Mouse (Mus musculus): ENCODE measurements around the gene Them7. TPM values are rescaled to one million over a fixed set of nuclear protein-coding genes. Genes with fewer than 3 reads are reported as not detected.

Gene Them7
- polyA plus RNA-seq, 1 experiment from 2014 or later, result 1.1 TPM

GRCm38 (mm10) chr2:105235380-105236115, 11.4 kb downstream of the Them7 start:
- Histone ChIP-seq H3K4me3 (no peak overlapping the region), H3K36me3 (no peaks in the 10 kb centered on the region), H3K4me1 (replicated peaks) (peaks cover 20% of the 10 kb centered on the region), H3K4me2 (no peak overlapping the region), H3K27me3 (replicated peaks) (peaks cover 10% of the 10 kb centered on the region; the same call in 1 of the 2 replicates), H3K9ac (no peak overlapping the region), H3K9me3 (replicated peaks) (no peaks in the 10 kb centered on the region), H3K27ac (ENCODE audit: poor library complexity, severe bottlenecking) (no peak overlapping the region)
- WGBS, result 47% methylated on average over 12 of the region's 12 CpGs
- ATAC-seq (ENCODE audit: insufficient number of reproducible peaks, low FRiP score), result no peak

GRCm38 (mm10) chr2:105237424-105237823, 13.3 kb downstream of the Them7 start:
- no peak overlapping the region for H3K27ac ChIP-seq (ENCODE audit: poor library complexity, severe bottlenecking)
- peaks cover 20% of the 10 kb centered on the region for H3K4me1 ChIP-seq (replicated peaks)
- H3K4me2 ChIP-seq, result no peak overlapping the region
- H3K4me3 ChIP-seq, result no peak overlapping the region
- no peak for ATAC-seq (ENCODE audit: insufficient number of reproducible peaks, low FRiP score)
- H3K9me3 ChIP-seq (replicated peaks), result no peaks in the 10 kb centered on the region
- no peaks in the 10 kb centered on the region for H3K36me3 ChIP-seq
- 0 out of 2 replicates have a peak, but pooled peaks cover 2% of the 10 kb centered on the region for H3K27me3 ChIP-seq (replicated peaks)
- 38% methylated on average over 7 of the region's 7 CpGs for WGBS
- no peak overlapping the region for H3K9ac ChIP-seq

GRCm38 (mm10) chr2:105237841-105238240, 13.7 kb downstream of the Them7 start:
- Histone ChIP-seq H3K9me3 (replicated peaks) (no peaks in the 10 kb centered on the region), H3K4me1 (replicated peaks) (peaks cover 20% of the 10 kb centered on the region), H3K9ac (no peak overlapping the region), H3K36me3 (no peaks in the 10 kb centered on the region), H3K27ac (ENCODE audit: poor library complexity, severe bottlenecking) (no peak overlapping the region), H3K4me2 (no peak overlapping the region), H3K27me3 (replicated peaks) (0 out of 2 replicates have a peak, but pooled peaks cover 2% of the 10 kb centered on the region), H3K4me3 (no peak overlapping the region)
- no peak for ATAC-seq (ENCODE audit: insufficient number of reproducible peaks, low FRiP score)
- WGBS, result 74% methylated on average over 2 of the region's 2 CpGs

- no peak overlapping the region for H3K27ac ChIP-seq (ENCODE audit: poor library complexity, severe bottlenecking)
- H3K36me3 ChIP-seq, result no peaks in the 10 kb centered on the region
- H3K27me3 ChIP-seq (replicated peaks), result 0 out of 2 replicates have a peak, but pooled peaks cover 2% of the 10 kb centered on the region
- no peak overlapping the region for H3K9ac ChIP-seq
- ATAC-seq (ENCODE audit: insufficient number of reproducible peaks, low FRiP score), result no peak
- 17% methylated on average over 3 of the region's 3 CpGs for WGBS
- peaks cover 20% of the 10 kb centered on the region for H3K4me1 ChIP-seq (replicated peaks)
- H3K9me3 ChIP-seq (replicated peaks), result no peaks in the 10 kb centered on the region
- no peak overlapping the region for H3K4me2 ChIP-seq
- H3K4me3 ChIP-seq, result no peak overlapping the region
These were observed 14.7 kb downstream of the Them7 start for GRCm38 (mm10) chr2:105238775-105239174.

- WGBS, result 52% methylated on average over 1 of the region's 1 CpGs
These were observed 16.5 kb downstream of the Them7 start for GRCm38 (mm10) chr2:105240631-105241030.

DNA sequence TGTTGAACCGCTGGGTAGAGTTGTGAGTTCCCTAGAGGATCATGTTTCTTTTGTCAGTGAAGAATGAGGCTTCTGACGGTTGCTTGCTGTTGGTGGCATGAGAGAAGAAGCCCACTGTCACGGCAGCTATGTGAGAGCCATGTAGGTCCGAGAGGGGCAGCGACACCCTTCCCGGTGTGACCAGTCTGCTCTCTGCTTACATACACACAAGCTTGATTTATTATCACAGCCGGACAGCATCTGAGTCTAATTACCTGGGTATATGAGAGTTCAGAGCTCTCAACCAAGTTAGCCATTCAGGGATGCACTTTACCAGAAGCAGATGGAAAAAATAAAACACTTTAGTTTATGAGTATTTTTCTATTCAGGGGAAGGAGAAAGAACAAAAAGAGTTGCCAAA, 18.8 kb downstream of the Them7 start:
- Histone ChIP-seq H3K9me3 (replicated peaks) (no peaks in the 10 kb centered on the region), H3K4me2 (no peak overlapping the region), H3K9ac (no peak overlapping the region), H3K4me3 (no peak overlapping the region), H3K36me3 (no peaks in the 10 kb centered on the region), H3K27ac (ENCODE audit: poor library complexity, severe bottlenecking) (no peak overlapping the region), H3K27me3 (replicated peaks) (no peaks in the 10 kb centered on the region), H3K4me1 (replicated peaks) (no peaks in the 10 kb centered on the region)
- 76% methylated on average over 7 of the region's 7 CpGs for WGBS
- ATAC-seq (ENCODE audit: insufficient number of reproducible peaks, low FRiP score), result no peak

More at GRCm38 (mm10) chr2:105240631-105241030, 16.5 kb downstream of the Them7 start:
- Histone ChIP-seq H3K9ac (no peak overlapping the region), H3K36me3 (no peaks in the 10 kb centered on the region), H3K4me2 (no peak overlapping the region), H3K9me3 (replicated peaks) (no peaks in the 10 kb centered on the region), H3K4me3 (no peak overlapping the region), H3K27me3 (replicated peaks) (0 out of 2 replicates have a peak, but pooled peaks cover 2% of the 10 kb centered on the region), H3K27ac (ENCODE audit: poor library complexity, severe bottlenecking) (no peak overlapping the region), H3K4me1 (replicated peaks) (peaks cover 13% of the 10 kb centered on the region)
- no peak for ATAC-seq (ENCODE audit: insufficient number of reproducible peaks, low FRiP score)

DNA sequence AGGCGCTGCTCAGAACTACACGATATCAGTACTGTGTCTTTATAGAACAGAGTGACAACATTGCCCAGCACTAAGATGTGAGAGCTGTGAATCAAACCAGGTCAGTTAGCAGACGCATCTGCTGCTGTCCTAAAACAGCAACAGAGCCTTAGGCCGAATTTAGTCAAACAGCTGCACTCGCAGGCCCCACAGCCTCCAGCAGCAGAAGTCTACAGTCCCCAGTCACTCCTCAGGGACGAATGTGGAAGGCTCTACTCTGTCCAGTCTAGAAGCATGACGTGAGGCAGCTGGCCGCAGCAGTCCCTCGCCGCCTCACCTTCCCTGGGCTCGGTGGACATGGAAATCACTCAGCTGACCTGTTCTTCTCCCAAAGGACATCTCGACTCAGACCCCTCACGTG, 20.6 kb downstream of the Them7 start:
- H3K36me3 ChIP-seq, result no peaks in the 10 kb centered on the region
- WGBS, result 53% methylated on average over 13 of the region's 13 CpGs
- H3K4me1 ChIP-seq (replicated peaks), result no peaks in the 10 kb centered on the region
- no peak overlapping the region for H3K4me3 ChIP-seq
- H3K9ac ChIP-seq, result no peak overlapping the region
- no peak overlapping the region for H3K4me2 ChIP-seq
- no peaks in the 10 kb centered on the region for H3K9me3 ChIP-seq (replicated peaks)
- no peaks in the 10 kb centered on the region for H3K27me3 ChIP-seq (replicated peaks)
- H3K27ac ChIP-seq (ENCODE audit: poor library complexity, severe bottlenecking), result no peak overlapping the region
- ATAC-seq (ENCODE audit: insufficient number of reproducible peaks, low FRiP score), result no peak

GRCm38 (mm10) chr2:105251978-105252377, 27.9 kb downstream of the Them7 start:
- Histone ChIP-seq H3K36me3 (no peaks in the 10 kb centered on the region), H3K4me2 (no peak overlapping the region), H3K9me3 (replicated peaks) (no peaks in the 10 kb centered on the region), H3K4me1 (replicated peaks) (no peaks in the 10 kb centered on the region), H3K27me3 (replicated peaks) (peaks cover 4% of the 10 kb centered on the region; the same call in 1 of the 2 replicates), H3K27ac (ENCODE audit: poor library complexity, severe bottlenecking) (no peak overlapping the region), H3K4me3 (no peak overlapping the region), H3K9ac (no peak overlapping the region)
- no peak for ATAC-seq (ENCODE audit: insufficient number of reproducible peaks, low FRiP score)
- WGBS, result 57% methylated on average over 3 of the region's 3 CpGs

- no peak overlapping the region for H3K4me3 ChIP-seq
- no peaks in the 10 kb centered on the region for H3K9me3 ChIP-seq (replicated peaks)
- ATAC-seq (ENCODE audit: insufficient number of reproducible peaks, low FRiP score), result peak; percentile 87
- no peak overlapping the region for H3K4me2 ChIP-seq
- no peak overlapping the region for H3K9ac ChIP-seq
- 59% methylated on average over 7 of the region's 7 CpGs for WGBS
- H3K36me3 ChIP-seq, result no peaks in the 10 kb centered on the region
- peaks cover 4% of the 10 kb centered on the region; the same call in 1 of the 2 replicates for H3K27me3 ChIP-seq (replicated peaks)
- no peaks in the 10 kb centered on the region for H3K4me1 ChIP-seq (replicated peaks)
- no peak overlapping the region for H3K27ac ChIP-seq (ENCODE audit: poor library complexity, severe bottlenecking)
These were observed 28.7 kb downstream of the Them7 start for GRCm38 (mm10) chr2:105252824-105253223.

- Histone ChIP-seq H3K36me3 (no peaks in the 10 kb centered on the region), H3K4me3 (no peak overlapping the region), H3K9me3 (replicated peaks) (no peaks in the 10 kb centered on the region), H3K27ac (ENCODE audit: poor library complexity, severe bottlenecking) (no peak overlapping the region), H3K4me1 (replicated peaks) (no peaks in the 10 kb centered on the region), H3K4me2 (no peak overlapping the region), H3K27me3 (replicated peaks) (peaks cover 4% of the 10 kb centered on the region; the same call in 1 of the 2 replicates), H3K9ac (no peak overlapping the region)
- 32% methylated on average over 4 of the region's 4 CpGs for WGBS
- ATAC-seq (ENCODE audit: insufficient number of reproducible peaks, low FRiP score), result no peak
These were observed 31.3 kb downstream of the Them7 start for GRCm38 (mm10) chr2:105255457-105255856.

DNA sequence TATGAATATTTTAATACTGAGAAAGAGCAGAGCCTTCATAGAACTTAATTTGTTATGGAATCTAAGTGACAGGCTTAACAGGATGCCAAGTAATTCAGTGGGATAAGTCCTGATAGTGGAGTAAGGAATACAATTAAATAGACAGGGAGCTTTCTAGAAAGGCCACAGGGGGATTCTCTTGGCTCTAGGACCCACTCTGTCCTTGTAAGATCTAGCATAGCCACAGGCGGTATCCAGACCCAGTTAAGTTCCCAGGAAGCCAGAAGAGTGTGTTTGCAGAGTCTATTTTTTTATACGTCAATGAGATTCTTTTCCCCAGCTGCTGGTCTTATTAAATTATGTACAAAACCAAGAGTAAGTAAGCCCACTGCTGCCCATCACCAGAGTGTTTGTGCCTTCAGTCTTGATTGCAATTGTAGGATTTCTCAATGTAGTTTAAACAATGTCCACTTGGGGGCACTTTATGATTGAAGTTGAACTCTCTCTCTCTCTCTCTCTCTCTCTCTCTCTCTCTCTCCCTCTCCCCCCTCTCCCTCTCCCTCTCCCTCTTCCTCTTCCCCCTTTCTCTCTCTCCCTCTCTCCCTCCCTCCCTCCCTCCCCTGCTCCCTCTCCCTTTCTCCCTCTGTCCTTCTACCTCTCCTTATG, 32.4 kb downstream of the Them7 start:
- Histone ChIP-seq H3K9me3 (replicated peaks) (no peaks in the 10 kb centered on the region), H3K36me3 (no peaks in the 10 kb centered on the region), H3K4me1 (replicated peaks) (no peaks in the 10 kb centered on the region), H3K4me3 (no peak overlapping the region), H3K27ac (ENCODE audit: poor library complexity, severe bottlenecking) (no peak overlapping the region), H3K4me2 (no peak overlapping the region), H3K27me3 (replicated peaks) (peaks cover 4% of the 10 kb centered on the region; the same call in 1 of the 2 replicates), H3K9ac (no peak overlapping the region)
- ATAC-seq (ENCODE audit: insufficient number of reproducible peaks, low FRiP score), result no peak
- WGBS, result 64% methylated on average over 2 of the region's 2 CpGs

All from heart, embryonic 12.5 days (tissue).